Mouse (Mus musculus) small intestine, adult 2 months (tissue): ENCODE measurements around the gene Lsm12.

Source experiments
- CTCF ChIP-seq: fragments of 200-500 bp; IDR thresholded peaks from 2 replicates; pipeline ENCODE4 v1.5.1; 2012; ENCODE audit warnings: low read depth, mild to moderate bottlenecking, control low read depth, inconsistent platforms, low read length, moderate library complexity, mixed read lengths; ENCODE audit not compliant: insufficient replicate concordance, insufficient read length; ENCODE audit errors: extremely low read depth
- POLR2A ChIP-seq: fragments of 200-500 bp; IDR thresholded peaks from 2 replicates; pipeline ENCODE4 v1.6.1; 2012; ENCODE audit warnings: low read depth, mild to moderate bottlenecking, control low read depth, inconsistent platforms, low read length, moderate library complexity

DNA sequence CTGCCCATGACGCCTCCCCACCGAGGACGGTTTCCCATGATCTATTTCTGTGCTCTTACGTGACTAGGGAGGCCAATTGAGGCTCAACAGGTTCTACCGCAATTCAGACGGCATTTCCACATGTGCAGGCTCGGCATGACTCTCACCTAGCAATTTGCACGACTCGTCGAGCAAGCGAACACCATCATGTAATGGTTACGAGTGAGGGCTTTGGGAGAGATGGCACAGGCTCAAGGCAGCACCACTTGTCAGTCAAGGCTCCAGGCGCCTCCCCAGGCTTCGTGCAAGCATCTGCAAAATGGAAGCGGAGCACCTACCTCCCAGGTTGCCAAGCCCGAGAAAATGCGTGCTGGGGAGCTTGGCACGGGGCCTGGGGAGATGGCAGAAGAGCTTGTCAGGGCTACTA lies 26.8 kb upstream of the Lsm12 start:
- TF ChIP-seq CTCF (no peak), POLR2A (no peak)
